Mouse (Mus musculus): ENCODE results near the gene Cstf2t. TPM values are rescaled to one million over a fixed set of nuclear protein-coding genes. Genes with fewer than 3 reads are reported as not detected.

Cstf2t gene
- 0.52 and 0.63 TPM in 2 replicates for polyA plus RNA-seq (2012)

- Histone ChIP-seq H3K4me3 (replicated peaks) (peak within 1 kb of the TSS; percentile 70), H3K36me3 (ENCODE audit: control insufficient read depth) (peaks cover 23% of the 10 kb centered on the region), H3K9me3 (ENCODE audit: control insufficient read depth, low read length) (peaks cover 2% of the 10 kb centered on the region; the same call in 1 of the 2 replicates), H3K27me3 (ENCODE audit: control insufficient read depth) (peaks cover 10% of the 10 kb centered on the region), H3K4me1 (ENCODE audit: control insufficient read depth) (peaks cover 21% of the 10 kb centered on the region)
- TF ChIP-seq TAL1 (IDR thresholded peaks at IDR 0.05; ENCODE audit: low read length) (no peak), GATA1 (IDR thresholded peaks at IDR 0.05; ENCODE audit: low read length) (no peak)
Observed at GRCm38 (mm10) chr19:31082662-31083429, at the start of gene Cstf2t. Cstf2t (plus strand) TSS chr19:31082837.

- H3K4me1 ChIP-seq (ENCODE audit: control insufficient read depth): no peaks in the 10 kb centered on the region
- no peaks in the 10 kb centered on the region for H3K36me3 ChIP-seq (ENCODE audit: control insufficient read depth)
- H3K4me3 ChIP-seq (replicated peaks): no peak overlapping the region
- H3K9me3 ChIP-seq (ENCODE audit: control insufficient read depth, low read length): no peaks in the 10 kb centered on the region
- TF ChIP-seq TAL1 (IDR thresholded peaks at IDR 0.05; ENCODE audit: low read length): no peak
- H3K27me3 ChIP-seq (ENCODE audit: control insufficient read depth): no peaks in the 10 kb centered on the region
Observed at GRCm38 (mm10) chr19:31038951-31039350, 43.7 kb upstream of the Cstf2t start.

GRCm38 (mm10) chr19:31040948-31041847 lies 41.4 kb upstream of the Cstf2t start:
- TF ChIP-seq TAL1 (IDR thresholded peaks at IDR 0.05; ENCODE audit: low read length) (no peak), GATA1 (IDR thresholded peaks at IDR 0.05; ENCODE audit: low read length) (no peak)
- H3K4me3 ChIP-seq (replicated peaks): no peak overlapping the region
- no peaks in the 10 kb centered on the region for H3K9me3 ChIP-seq (ENCODE audit: control insufficient read depth, low read length)
- no peaks in the 10 kb centered on the region for H3K36me3 ChIP-seq (ENCODE audit: control insufficient read depth)
- no peaks in the 10 kb centered on the region for H3K4me1 ChIP-seq (ENCODE audit: control insufficient read depth)
- no peaks in the 10 kb centered on the region for H3K27me3 ChIP-seq (ENCODE audit: control insufficient read depth)

GRCm38 (mm10) chr19:31046601-31047000 lies 36.0 kb upstream of the Cstf2t start:
- H3K27me3 ChIP-seq (ENCODE audit: control insufficient read depth): no peaks in the 10 kb centered on the region
- no peaks in the 10 kb centered on the region for H3K9me3 ChIP-seq (ENCODE audit: control insufficient read depth, low read length)
- no peak for TF ChIP-seq TAL1 (IDR thresholded peaks at IDR 0.05; ENCODE audit: low read length)
- no peak for TF ChIP-seq GATA1 (IDR thresholded peaks at IDR 0.05; ENCODE audit: low read length)
- H3K4me3 ChIP-seq (replicated peaks): no peak overlapping the region
- H3K36me3 ChIP-seq (ENCODE audit: control insufficient read depth): no peaks in the 10 kb centered on the region
- H3K4me1 ChIP-seq (ENCODE audit: control insufficient read depth): no peaks in the 10 kb centered on the region

GRCm38 (mm10) chr19:31064740-31065139 lies 17.9 kb upstream of the Cstf2t start:
- Histone ChIP-seq H3K27me3 (ENCODE audit: control insufficient read depth) (no peaks in the 10 kb centered on the region), H3K36me3 (ENCODE audit: control insufficient read depth) (no peaks in the 10 kb centered on the region), H3K4me1 (ENCODE audit: control insufficient read depth) (no peaks in the 10 kb centered on the region), H3K9me3 (ENCODE audit: control insufficient read depth, low read length) (no peaks in the 10 kb centered on the region), H3K4me3 (replicated peaks) (no peak overlapping the region)
- TF ChIP-seq TAL1 (IDR thresholded peaks at IDR 0.05; ENCODE audit: low read length) (no peak), GATA1 (IDR thresholded peaks at IDR 0.05; ENCODE audit: low read length) (no peak)

GRCm38 (mm10) chr19:31065206-31065781 lies 17.3 kb upstream of the Cstf2t start:
- H3K27me3 ChIP-seq (ENCODE audit: control insufficient read depth): no peaks in the 10 kb centered on the region
- H3K4me1 ChIP-seq (ENCODE audit: control insufficient read depth): no peaks in the 10 kb centered on the region
- TF ChIP-seq GATA1 (IDR thresholded peaks at IDR 0.05; ENCODE audit: low read length) (no peak), TAL1 (IDR thresholded peaks at IDR 0.05; ENCODE audit: low read length) (no peak)
- no peaks in the 10 kb centered on the region for H3K36me3 ChIP-seq (ENCODE audit: control insufficient read depth)
- H3K9me3 ChIP-seq (ENCODE audit: control insufficient read depth, low read length): no peaks in the 10 kb centered on the region
- no peak overlapping the region for H3K4me3 ChIP-seq (replicated peaks)

- no peak for TF ChIP-seq TAL1 (IDR thresholded peaks at IDR 0.05; ENCODE audit: low read length)
- no peak for TF ChIP-seq GATA1 (IDR thresholded peaks at IDR 0.05; ENCODE audit: low read length)
- Histone ChIP-seq H3K27me3 (ENCODE audit: control insufficient read depth) (peaks cover 10% of the 10 kb centered on the region), H3K9me3 (ENCODE audit: control insufficient read depth, low read length) (no peaks in the 10 kb centered on the region), H3K4me1 (ENCODE audit: control insufficient read depth) (no peaks in the 10 kb centered on the region), H3K36me3 (ENCODE audit: control insufficient read depth) (no peaks in the 10 kb centered on the region), H3K4me3 (replicated peaks) (no peak overlapping the region)
Observed at GRCm38 (mm10) chr19:31073959-31074716, 8.5 kb upstream of the Cstf2t start.

GRCm38 (mm10) chr19:31074717-31075063 lies 7.9 kb upstream of the Cstf2t start:
- no peaks in the 10 kb centered on the region for H3K4me1 ChIP-seq (ENCODE audit: control insufficient read depth)
- TF ChIP-seq GATA1 (IDR thresholded peaks at IDR 0.05; ENCODE audit: low read length) (no peak), TAL1 (IDR thresholded peaks at IDR 0.05; ENCODE audit: low read length) (no peak)
- H3K27me3 ChIP-seq (ENCODE audit: control insufficient read depth): peaks cover 10% of the 10 kb centered on the region
- H3K9me3 ChIP-seq (ENCODE audit: control insufficient read depth, low read length): no peaks in the 10 kb centered on the region
- no peaks in the 10 kb centered on the region for H3K36me3 ChIP-seq (ENCODE audit: control insufficient read depth)
- no peak overlapping the region for H3K4me3 ChIP-seq (replicated peaks)
